25 mouse cellular contexts compared by ENCODE assay signal in the genomic region with DNA sequence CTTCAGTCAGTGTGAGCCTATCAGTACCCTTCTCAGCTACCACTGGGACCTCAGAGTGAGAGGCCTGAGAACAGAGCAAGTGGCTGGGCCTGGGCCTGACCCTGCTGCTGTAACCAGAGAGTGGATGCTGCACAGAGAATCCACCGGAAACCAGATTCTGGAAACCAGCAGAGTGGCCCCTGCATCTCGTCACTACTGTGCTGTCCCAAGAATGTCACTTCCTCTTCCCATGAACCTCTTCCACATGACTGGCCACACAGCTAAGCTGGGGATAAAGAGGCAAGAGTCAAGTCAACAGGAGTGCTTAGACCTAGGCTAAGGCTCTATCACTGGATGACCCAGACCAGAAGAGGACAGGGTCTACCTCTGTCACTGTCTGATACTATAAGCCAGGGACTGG. TPM values are rescaled to one million over a fixed set of nuclear protein-coding genes. Genes with fewer than 3 reads are reported as not detected.
A peak's percentile ranks its signal among the peaks of the same experiment; 100 is the strongest.
DNase-seq lines count a peak whose midpoint lies in the region; ATAC-seq and TF ChIP-seq lines count a peak whose summit lies in the region.
"Had no signal": no experiment of that assay in that cellular context is flagged by ENCODE, and none has a peak within 500 bp of the region (broad histone marks: within the 10 kb centered on the region; RNA-seq: fewer than 3 reads in every experiment).

No protein-coding gene starts in this region.

- dilution Hi-C loops in CH12.LX (cut with MboI; ENCODE audit: extremely low pct_ligation_motif_present, extremely low pct_unique_long_range_greater_than_20kb, low sequenced_read_pairs), result no loop called here

- peak overlapping the region; percentile 97 for H3K27ac ChIP-seq in midbrain, embryonic 10.5 days (replicated peaks)
- H3K27ac ChIP-seq in midbrain, postnatal 0 days (ENCODE audit: low read depth, low read length), result no peak overlapping the region
- H3K27ac ChIP-seq in CH12.LX (ENCODE audit: insufficient read depth, low read depth), result no peak overlapping the region
- 0 out of 2 replicates have a peak overlapping the region, but pooled peaks have one; percentile 22 for H3K27ac ChIP-seq in embryonic facial prominence, embryonic 10.5 days (replicated peaks)
- H3K27ac ChIP-seq in intestine, postnatal 0 days (ENCODE audit: low read depth, low read length), result no peak overlapping the region
- H3K27ac ChIP-seq: embryonic facial prominence, embryonic 12.5 days; gastrocnemius, adult 2 months; heart, embryonic 10.5 days; hindbrain, embryonic 14.5 days; intestine, embryonic 15.5 days had no signal

- no peaks in the 10 kb centered on the region for H3K36me3 ChIP-seq in midbrain, embryonic 10.5 days
- H3K36me3 ChIP-seq in midbrain, postnatal 0 days (ENCODE audit: insufficient read depth, low read length), result no peaks in the 10 kb centered on the region
- H3K36me3 ChIP-seq in CH12.LX (replicated peaks in 1 of 2; ENCODE audit: control insufficient read depth in 1 of 2, insufficient read depth in 1 of 2, low read length in 1 of 2), result no peaks in the 10 kb centered on the region
- no peaks in the 10 kb centered on the region for H3K36me3 ChIP-seq in embryonic facial prominence, embryonic 10.5 days (replicated peaks)
- H3K36me3 ChIP-seq in intestine, postnatal 0 days (ENCODE audit: control insufficient read depth, insufficient read depth), result no peaks in the 10 kb centered on the region
- H3K36me3 ChIP-seq: embryonic facial prominence, embryonic 12.5 days; heart, embryonic 10.5 days; intestine, embryonic 15.5 days had no signal

- H3K9me3 ChIP-seq in midbrain, embryonic 10.5 days (replicated peaks), result no peaks in the 10 kb centered on the region
- 0 out of 2 replicates have a peak, but pooled peaks cover 3% of the 10 kb centered on the region for H3K9me3 ChIP-seq in midbrain, postnatal 0 days (ENCODE audit: low read length)
- H3K9me3 ChIP-seq in CH12.LX (replicated peaks; ENCODE audit: low read length), result peaks cover 8% of the 10 kb centered on the region
- no peaks in the 10 kb centered on the region for H3K9me3 ChIP-seq in embryonic facial prominence, embryonic 10.5 days
- H3K9me3 ChIP-seq in intestine, postnatal 0 days (ENCODE audit: control insufficient read depth), result no peaks in the 10 kb centered on the region
- H3K9me3 ChIP-seq: embryonic facial prominence, embryonic 12.5 days; heart, embryonic 10.5 days; intestine, embryonic 15.5 days had no signal

- TF ChIP-seq EP300 in CH12.LX (IDR thresholded peaks at IDR 0.05; ENCODE audit: low read length), result peak; percentile 27; the same call in 1 of the 2 replicates

- H3K27me3 ChIP-seq in midbrain, embryonic 10.5 days (ENCODE audit: low read depth, poor library complexity, severe bottlenecking), result no peaks in the 10 kb centered on the region
- H3K27me3 ChIP-seq in midbrain, postnatal 0 days (ENCODE audit: insufficient read depth, low read length), result no peaks in the 10 kb centered on the region
- no peaks in the 10 kb centered on the region for H3K27me3 ChIP-seq in CH12.LX (replicated peaks)
- H3K27me3 ChIP-seq in embryonic facial prominence, embryonic 10.5 days (replicated peaks; ENCODE audit: low read depth, poor library complexity, severe bottlenecking), result no peaks in the 10 kb centered on the region
- H3K27me3 ChIP-seq in intestine, postnatal 0 days (replicated peaks; ENCODE audit: control insufficient read depth, insufficient read depth, low read length), result no peaks in the 10 kb centered on the region
- H3K27me3 ChIP-seq: embryonic facial prominence, embryonic 12.5 days; intestine, embryonic 15.5 days had no signal

- in situ Hi-C loops in CH12.LX (cut with MboI; ENCODE audit: low pct_ligation_motif_present, low pct_unique_long_range_greater_than_20kb, low sequenced_read_pairs), result no loop called here

- no peak overlapping the region for H3K4me3 ChIP-seq in midbrain, embryonic 10.5 days
- H3K4me3 ChIP-seq in midbrain, postnatal 0 days (ENCODE audit: low read depth, low read length), result no peak overlapping the region
- no peak overlapping the region for H3K4me3 ChIP-seq in CH12.LX (replicated peaks in 1 of 3; ENCODE audit: low read depth in 2 of 3, low read length in 2 of 3, poor library complexity in 1 of 3)
- no peak overlapping the region for H3K4me3 ChIP-seq in embryonic facial prominence, embryonic 10.5 days
- H3K4me3 ChIP-seq in intestine, postnatal 0 days (ENCODE audit: low read depth, low read length), result no peak overlapping the region
- H3K4me3 ChIP-seq: embryonic facial prominence, embryonic 12.5 days; gastrocnemius, adult 2 months; heart, embryonic 10.5 days; intestine, embryonic 15.5 days had no signal

- no peak for DNase-seq in midbrain, embryonic 10.5 days (ENCODE audit: low spot score)
- no peak for DNase-seq in midbrain, postnatal 0 days (ENCODE audit: low spot score)
- peak; percentile 33 for DNase-seq in CH12.LX (ENCODE audit: extremely low read depth)
- no peak for DNase-seq in embryonic facial prominence, embryonic 10.5 days (ENCODE audit: low spot score)
- DNase-seq in adrenal gland, adult 18-20 months (ENCODE audit: low spot score in 2 of 2), result no peak
- DNase-seq: adrenal gland, adult 2 months; adrenal gland, postnatal 25 days; cerebellum, adult 2 months; cerebellum, postnatal 10 days; embryo, embryonic 11 days; gastrocnemius, adult 2 months; gastrocnemius, postnatal 25 days; heart, adult 11 months; heart, postnatal 10 days; heart, postnatal 4 days; kidney, adult 2 months had no signal

- no peak overlapping the region for H3K4me2 ChIP-seq in midbrain, postnatal 0 days (ENCODE audit: low read depth, low read length, poor library complexity, severe bottlenecking)
- no peak overlapping the region for H3K4me2 ChIP-seq in CH12.LX (ENCODE audit: insufficient read depth, low read depth, poor library complexity, severe bottlenecking)
- H3K4me2 ChIP-seq in intestine, postnatal 0 days (replicated peaks; ENCODE audit: low read depth), result no peak overlapping the region
- H3K4me2 ChIP-seq: embryonic facial prominence, embryonic 12.5 days; hindbrain, embryonic 14.5 days; intestine, embryonic 15.5 days had no signal

- H3K4me1 ChIP-seq in midbrain, embryonic 10.5 days, result peaks cover 37% of the 10 kb centered on the region
- peaks cover 12% of the 10 kb centered on the region for H3K4me1 ChIP-seq in midbrain, postnatal 0 days (ENCODE audit: insufficient read depth, low read length)
- H3K4me1 ChIP-seq in CH12.LX (ENCODE audit: control insufficient read depth in 1 of 2, insufficient read depth in 2 of 2), result peaks cover 18 to 32% of the 10 kb centered on the region in 2 experiments
- H3K4me1 ChIP-seq in embryonic facial prominence, embryonic 10.5 days, result peaks cover 26% of the 10 kb centered on the region
- H3K4me1 ChIP-seq in intestine, postnatal 0 days (replicated peaks; ENCODE audit: control insufficient read depth, insufficient read depth, low read length), result no peaks in the 10 kb centered on the region
- H3K4me1 ChIP-seq: heart, embryonic 10.5 days; intestine, embryonic 15.5 days had no signal

- H3K79me2 ChIP-seq in CH12.LX (replicated peaks; ENCODE audit: control insufficient read depth, extremely low read depth, insufficient read depth, poor library complexity, severe bottlenecking), result no peaks in the 10 kb centered on the region

- no peak overlapping the region for H3K9ac ChIP-seq in midbrain, postnatal 0 days (replicated peaks; ENCODE audit: low read length, poor library complexity, severe bottlenecking)
- H3K9ac ChIP-seq in CH12.LX (ENCODE audit: insufficient read depth, low read depth), result no peak overlapping the region
- no peak overlapping the region for H3K9ac ChIP-seq in intestine, postnatal 0 days (ENCODE audit: low read depth, low read length)
- H3K9ac ChIP-seq: embryonic facial prominence, embryonic 12.5 days; hindbrain, embryonic 14.5 days; intestine, embryonic 15.5 days had no signal

- no peak for TF ChIP-seq RAD21 in CH12.LX (IDR thresholded peaks at IDR 0.05; ENCODE audit: low read depth, low read length)

- ATAC-seq in midbrain, postnatal 0 days (ENCODE audit: low FRiP score), result no peak
- 0 out of 2 replicates have a peak, but pooled peaks have one; percentile 31 for ATAC-seq in megakaryocyte progenitor cell, adult 5-6 weeks (replicated peaks; ENCODE audit: poor library complexity)
- no peak for ATAC-seq in intestine, postnatal 0 days
- ATAC-seq: CD4-positive, CD25-positive, alpha-beta regulatory T cell, adult 4 months; intestine, embryonic 15.5 days had no signal

- no peak for TF ChIP-seq CTCF in midbrain, postnatal 0 days (IDR thresholded peaks at IDR 0.05)
- no peak for TF ChIP-seq CTCF in CH12.LX (conservative IDR thresholded peaks at IDR 0.05 in 1 of 2, IDR thresholded peaks at IDR 0.05 in 1 of 2; ENCODE audit: low read depth in 2 of 2, low read length in 2 of 2)
- TF ChIP-seq CTCF in intestine, postnatal 0 days (IDR thresholded peaks at IDR 0.05; ENCODE audit: low read depth), result no peak

- no peak for TF ChIP-seq POLR2A in CH12.LX (IDR thresholded peaks at IDR 0.05; ENCODE audit: low read depth, low read length)

- 90% methylated on average over 2 of the region's 2 CpGs for WGBS in midbrain, embryonic 10.5 days
- 93% methylated on average over 2 of the region's 2 CpGs for WGBS in midbrain, postnatal 0 days
- 82% methylated on average over 2 of the region's 2 CpGs for WGBS in embryonic facial prominence, embryonic 10.5 days
- WGBS in intestine, postnatal 0 days, result 79% methylated on average over 2 of the region's 2 CpGs

RNA-seq across cellular contexts. Expression of gene Glyctk, which starts 28.9 kb away (rescaled TPM):
- 5.0 and 8.4 TPM in 2 replicates for polyA plus RNA-seq in midbrain, embryonic 10.5 days (2016; fragmentation: Nextera tagmentation; extraction: Ambion mirVana)
- 0.66 and 0.94 TPM in 2 replicates for total RNA-seq in midbrain, postnatal 0 days (2014; rRNA removed)
- 0.75 and 0.90 TPM in 2 replicates for polyA plus RNA-seq in midbrain, postnatal 0 days (2015; fragmentation: Nextera tagmentation; extraction: Ambion mirVana)
- total RNA-seq in CH12.LX (2012; rRNA removed) (3.0 and 3.4 TPM in 2 replicates), CH12.LX (2014; rRNA removed) (2.1 and 3.0 TPM in 2 replicates)
- 2.8 and 3.1 TPM in 2 replicates for polyA plus RNA-seq in CH12.LX (2012; ENCODE audit: insufficient read length, low read depth)
- polyA plus RNA-seq in embryonic facial prominence, embryonic 10.5 days (2016; fragmentation: Nextera tagmentation; extraction: Ambion mirVana), result 2.4 and 2.9 TPM in 2 replicates
- 0.37 and 0.39 TPM in 2 replicates for total RNA-seq in megakaryocyte progenitor cell, adult 5-6 weeks (2015)
- 0.98 and 1.2 TPM in 2 replicates for total RNA-seq in megakaryocyte progenitor cell, adult 5-6 weeks (2017)
- 17.4 and 20.6 TPM in 2 replicates for polyA plus RNA-seq in intestine, postnatal 0 days (2015; fragmentation: Nextera tagmentation; extraction: Ambion mirVana)
- 1 to 10 TPM; 1.9 to 2.7 TPM for total RNA-seq in adrenal gland, adult 18-20 months (2021)

RNA-seq across cellular contexts. Expression of gene Col6a4, which starts 32.5 kb away (rescaled TPM):
- polyA plus RNA-seq in midbrain, embryonic 10.5 days (2016; fragmentation: Nextera tagmentation; extraction: Ambion mirVana), result 0.06 and 0.10 TPM in 2 replicates
- total RNA-seq in midbrain, postnatal 0 days (2014; rRNA removed), result 1.3 and 2.6 TPM in 2 replicates
- polyA plus RNA-seq in midbrain, postnatal 0 days (2015; fragmentation: Nextera tagmentation; extraction: Ambion mirVana), result 1.3 and 1.7 TPM in 2 replicates
- total RNA-seq in CH12.LX (2012; rRNA removed) (0.29 and 0.47 TPM in 2 replicates), CH12.LX (2014; rRNA removed) (0.08 and 0.16 TPM in 2 replicates)
- 0.48 and 0.74 TPM in 2 replicates for polyA plus RNA-seq in CH12.LX (2012; ENCODE audit: insufficient read length, low read depth)
- 0.09 and 0.25 TPM in 2 replicates for polyA plus RNA-seq in embryonic facial prominence, embryonic 10.5 days (2016; fragmentation: Nextera tagmentation; extraction: Ambion mirVana)
- not detected in 2 replicates for total RNA-seq in megakaryocyte progenitor cell, adult 5-6 weeks (2015)
- total RNA-seq in megakaryocyte progenitor cell, adult 5-6 weeks (2017), result not detected in 2 replicates
- 39.8 and 46.6 TPM in 2 replicates for polyA plus RNA-seq in intestine, postnatal 0 days (2015; fragmentation: Nextera tagmentation; extraction: Ambion mirVana)
- total RNA-seq in adrenal gland, adult 18-20 months (2021), result under 1 TPM; 0.10 to 0.30 TPM
- total RNA-seq: gastrocnemius, adult 2 months; gastrocnemius, postnatal 25 days; MEL had no signal
- polyA plus RNA-seq: CD4-positive, CD25-positive, alpha-beta regulatory T cell, adult 4 months; heart, embryonic 14.5 days had no signal

RNA-seq across cellular contexts. Expression of gene Wdr82, which starts 41.7 kb away (rescaled TPM):
- polyA plus RNA-seq in midbrain, embryonic 10.5 days (2016; fragmentation: Nextera tagmentation; extraction: Ambion mirVana), result 23.4 and 29.3 TPM in 2 replicates
- 245 and 261 TPM in 2 replicates for total RNA-seq in midbrain, postnatal 0 days (2014; rRNA removed)
- polyA plus RNA-seq in midbrain, postnatal 0 days (2015; fragmentation: Nextera tagmentation; extraction: Ambion mirVana), result 30.6 and 31.7 TPM in 2 replicates
- 70.4 and 90.7 TPM in 2 replicates for total RNA-seq in CH12.LX (2012; rRNA removed)
- 117 and 131 TPM in 2 replicates for total RNA-seq in CH12.LX (2014; rRNA removed)
- 93.6 and 100 TPM in 2 replicates for polyA plus RNA-seq in CH12.LX (2012; ENCODE audit: insufficient read length, low read depth)
- polyA plus RNA-seq in embryonic facial prominence, embryonic 10.5 days (2016; fragmentation: Nextera tagmentation; extraction: Ambion mirVana), result 28.4 and 28.8 TPM in 2 replicates
- 58.1 and 58.5 TPM in 2 replicates for total RNA-seq in megakaryocyte progenitor cell, adult 5-6 weeks (2015)
- 63.6 and 72.5 TPM in 2 replicates for total RNA-seq in megakaryocyte progenitor cell, adult 5-6 weeks (2017)
- polyA plus RNA-seq in intestine, postnatal 0 days (2015; fragmentation: Nextera tagmentation; extraction: Ambion mirVana), result 10.6 and 11.3 TPM in 2 replicates
- 10 to 100 TPM; 73.7 to 81.6 TPM for total RNA-seq in adrenal gland, adult 18-20 months (2021)

Comparison
In these comparisons a context has a peak if more than half of its experiments do, and no peak if none do; other contexts are left out.
1. H3K27ac ChIP-seq: peak in midbrain, embryonic 10.5 days (single experiment) and embryonic facial prominence, embryonic 10.5 days (single experiment); none in midbrain, postnatal 0 days (single experiment), CH12.LX (single experiment) and intestine, postnatal 0 days (single experiment).
2. RNA of gene Col6a4, which starts 32.5 kb away (polyA plus RNA-seq): 39.8 to 46.6 TPM in intestine, postnatal 0 days; 1.3 to 1.7 TPM in midbrain, postnatal 0 days, 0.48 to 0.74 TPM in CH12.LX, 0.09 to 0.25 TPM in embryonic facial prominence, embryonic 10.5 days and 0.06 to 0.10 TPM in midbrain, embryonic 10.5 days; every median in the first group is over 10 times any median in the second.